Comparison of ENCODE assay signal across 11 mouse cellular contexts in genomic region chr9:83804341-83804740, GRCm38 (mm10). TPM values are rescaled to one million over a fixed set of nuclear protein-coding genes. Genes with fewer than 3 reads are reported as not detected.
A peak's percentile ranks its signal among the peaks of the same experiment; 100 is the strongest.
DNase-seq lines count a peak whose midpoint lies in the region; ATAC-seq and TF ChIP-seq lines count a peak whose summit lies in the region.
"Had no signal": no experiment of that assay in that cellular context is flagged by ENCODE, and none has a peak within 500 bp of the region (broad histone marks: within the 10 kb centered on the region; RNA-seq: fewer than 3 reads in every experiment).

No protein-coding gene starts in this region.

- no peaks in the 10 kb centered on the region for H3K9me3 ChIP-seq in embryonic facial prominence, embryonic 14.5 days (ENCODE audit: control insufficient read depth, low read length)
- H3K9me3 ChIP-seq in hindbrain, embryonic 16.5 days (ENCODE audit: control insufficient read depth, low read length) = no peaks in the 10 kb centered on the region
- H3K9me3 ChIP-seq in neural tube, embryonic 13.5 days = no peaks in the 10 kb centered on the region
- H3K9me3 ChIP-seq: heart, embryonic 15.5 days had no signal

- H3K36me3 ChIP-seq in embryonic facial prominence, embryonic 14.5 days (ENCODE audit: control insufficient read depth, insufficient read depth, low read length) = no peaks in the 10 kb centered on the region
- H3K36me3 ChIP-seq in hindbrain, embryonic 16.5 days (ENCODE audit: control insufficient read depth, insufficient read depth, low read length) = no peaks in the 10 kb centered on the region
- no peaks in the 10 kb centered on the region for H3K36me3 ChIP-seq in neural tube, embryonic 13.5 days
- H3K36me3 ChIP-seq: heart, embryonic 15.5 days had no signal

- TF ChIP-seq CTCF in left cerebral cortex, adult 2 months (IDR thresholded peaks at IDR 0.05) = no peak

- peak overlapping the region; percentile 98 for H3K4me2 ChIP-seq in embryonic facial prominence, embryonic 14.5 days (ENCODE audit: low read depth, low read length)
- peak overlapping the region; percentile 85 for H3K4me2 ChIP-seq in hindbrain, embryonic 16.5 days (ENCODE audit: low read length)
- peak overlapping the region; percentile 75 for H3K4me2 ChIP-seq in neural tube, embryonic 13.5 days

- peak overlapping the region; percentile 92 for H3K4me3 ChIP-seq in left cerebral cortex, adult 2 months
- peak overlapping the region; percentile 75; the same call in 1 of the 2 replicates for H3K4me3 ChIP-seq in embryonic facial prominence, embryonic 14.5 days (ENCODE audit: low read depth, low read length)
- peak overlapping the region; percentile 93 for H3K4me3 ChIP-seq in hindbrain, embryonic 16.5 days (ENCODE audit: low read length)
- H3K4me3 ChIP-seq in neural tube, embryonic 13.5 days = peak overlapping the region; percentile 85

- no peak for DNase-seq in left cerebral cortex, adult 2 months (ENCODE audit: extremely low spot score in 1 of 2, low spot score in 2 of 2)
- no peak for DNase-seq in left cerebral cortex, adult 11 months (ENCODE audit: low spot score)
- no peak for DNase-seq in embryonic facial prominence, embryonic 14.5 days (ENCODE audit: low spot score)
- DNase-seq in spleen, postnatal 4 days (ENCODE audit: low spot score in 2 of 2) = no peak
- DNase-seq in thymus, postnatal 10 days (ENCODE audit: low spot score in 2 of 2) = no peak
- DNase-seq in gastrocnemius, postnatal 14 days = no peak
- DNase-seq: lung, postnatal 10 days; thymus, postnatal 36 days had no signal

- H3K4me1 ChIP-seq in embryonic facial prominence, embryonic 14.5 days (ENCODE audit: control insufficient read depth, insufficient read depth, low read length) = peaks cover 12% of the 10 kb centered on the region; the same call in 1 of the 2 replicates
- peaks cover 23% of the 10 kb centered on the region for H3K4me1 ChIP-seq in hindbrain, embryonic 16.5 days (ENCODE audit: control insufficient read depth, insufficient read depth, low read depth, low read length)
- H3K4me1 ChIP-seq in neural tube, embryonic 13.5 days (replicated peaks) = peaks cover 38% of the 10 kb centered on the region

- 59% methylated on average over 13 of the region's 13 CpGs for WGBS in embryonic facial prominence, embryonic 14.5 days
- 62% methylated on average over 13 of the region's 13 CpGs for WGBS in hindbrain, embryonic 16.5 days
- 64% methylated on average over 13 of the region's 13 CpGs for WGBS in neural tube, embryonic 13.5 days

- intact Hi-C loops in left cerebral cortex, adult 2 months (cut with DNase I) = no loop called here
- intact Hi-C loops in gastrocnemius, postnatal 14 days (cut with DNase I; ENCODE audit: low total_unique reads) = no loop called here

- no peak for ATAC-seq in embryonic facial prominence, embryonic 14.5 days (ENCODE audit: low read depth)
- ATAC-seq in hindbrain, embryonic 16.5 days = no peak
- ATAC-seq in neural tube, embryonic 13.5 days (ENCODE audit: low read depth) = no peak

- H3K27me3 ChIP-seq in embryonic facial prominence, embryonic 14.5 days (replicated peaks; ENCODE audit: control insufficient read depth, insufficient read depth, low read length) = peaks cover 5% of the 10 kb centered on the region; the same call in 1 of the 2 replicates
- no peaks in the 10 kb centered on the region for H3K27me3 ChIP-seq in hindbrain, embryonic 16.5 days (replicated peaks; ENCODE audit: control insufficient read depth, insufficient read depth, low read length)
- 0 out of 2 replicates have a peak, but pooled peaks cover 3% of the 10 kb centered on the region for H3K27me3 ChIP-seq in neural tube, embryonic 13.5 days

- peak overlapping the region; percentile 57; the same call in 1 of the 2 replicates for H3K27ac ChIP-seq in left cerebral cortex, adult 2 months
- no peak overlapping the region for H3K27ac ChIP-seq in embryonic facial prominence, embryonic 14.5 days (replicated peaks; ENCODE audit: low read depth, low read length)
- H3K27ac ChIP-seq in hindbrain, embryonic 16.5 days (ENCODE audit: low read depth, low read length) = no peak overlapping the region
- H3K27ac ChIP-seq in neural tube, embryonic 13.5 days (replicated peaks) = no peak overlapping the region
- H3K27ac ChIP-seq: heart, embryonic 15.5 days had no signal

- H3K9ac ChIP-seq in embryonic facial prominence, embryonic 14.5 days (ENCODE audit: low read depth, low read length) = no peak overlapping the region; the same call in 1 of the 2 replicates
- H3K9ac ChIP-seq in hindbrain, embryonic 16.5 days (ENCODE audit: low read depth, low read length) = peak overlapping the region; percentile 98; the same call in 1 of the 2 replicates
- peak overlapping the region; percentile 90 for H3K9ac ChIP-seq in neural tube, embryonic 13.5 days
- H3K9ac ChIP-seq: heart, embryonic 15.5 days had no signal

RNA-seq across cellular contexts. Expression of gene Elovl4, which starts 1.7 kb away (rescaled TPM):
- total RNA-seq in left cerebral cortex, adult 2 months (2021) = 10 to 100 TPM; 64.6 to 66.0 TPM
- 32.7 and 39.1 TPM in 2 replicates for polyA plus RNA-seq in embryonic facial prominence, embryonic 14.5 days (2014; fragmentation: Nextera tagmentation; extraction: Ambion mirVana)
- 124 and 140 TPM in 2 replicates for polyA plus RNA-seq in hindbrain, embryonic 16.5 days (2015; fragmentation: Nextera tagmentation; extraction: Ambion mirVana)
- polyA plus RNA-seq in neural tube, embryonic 13.5 days (2015; fragmentation: Nextera tagmentation; extraction: Ambion mirVana) = 83.7 and 88.5 TPM in 2 replicates
- total RNA-seq in gastrocnemius, postnatal 14 days (2021) = under 1 TPM; 0.38 to 0.64 TPM

RNA-seq across cellular contexts. Expression of gene Ttk, which starts 30.1 kb away (rescaled TPM):
- total RNA-seq in left cerebral cortex, adult 2 months (2021) = under 1 TPM; 0.49 to 0.72 TPM
- polyA plus RNA-seq in embryonic facial prominence, embryonic 14.5 days (2014; fragmentation: Nextera tagmentation; extraction: Ambion mirVana) = 21.2 and 25.7 TPM in 2 replicates
- 4.9 and 6.9 TPM in 2 replicates for polyA plus RNA-seq in hindbrain, embryonic 16.5 days (2015; fragmentation: Nextera tagmentation; extraction: Ambion mirVana)
- 5.5 and 8.2 TPM in 2 replicates for polyA plus RNA-seq in neural tube, embryonic 13.5 days (2015; fragmentation: Nextera tagmentation; extraction: Ambion mirVana)
- total RNA-seq in gastrocnemius, postnatal 14 days (2021) = 1 to 10 TPM; 2.1 to 2.7 TPM
